Mouse (Mus musculus) embryonic stem cell, embryonic (primary cell): ENCODE results near the gene Trim9.

Source experiments
- CTCF ChIA-PET, 4 experiments: fragments of 300-600 bp in 2 of 4; fragments of 350-600 bp in 2 of 4; sonication (Branson Sonifier 250); formaldehyde crosslinking; loops; one replicate each; lab custom pipeline; 2022; ENCODE audit warnings: inconsistent platforms in 2 of 4; lab: Charles Lee
- POLR2A ChIA-PET, 4 experiments: fragments of 300-600 bp in 2 of 4; fragments of 350-600 bp in 2 of 4; sonication (Branson Sonifier 250); formaldehyde crosslinking; loops; one replicate each; lab custom pipeline; 2022; ENCODE audit warnings: antibody characterized with exemption in 4 of 4, inconsistent platforms in 1 of 4; lab: Charles Lee

The Trim9 gene

DNA sequence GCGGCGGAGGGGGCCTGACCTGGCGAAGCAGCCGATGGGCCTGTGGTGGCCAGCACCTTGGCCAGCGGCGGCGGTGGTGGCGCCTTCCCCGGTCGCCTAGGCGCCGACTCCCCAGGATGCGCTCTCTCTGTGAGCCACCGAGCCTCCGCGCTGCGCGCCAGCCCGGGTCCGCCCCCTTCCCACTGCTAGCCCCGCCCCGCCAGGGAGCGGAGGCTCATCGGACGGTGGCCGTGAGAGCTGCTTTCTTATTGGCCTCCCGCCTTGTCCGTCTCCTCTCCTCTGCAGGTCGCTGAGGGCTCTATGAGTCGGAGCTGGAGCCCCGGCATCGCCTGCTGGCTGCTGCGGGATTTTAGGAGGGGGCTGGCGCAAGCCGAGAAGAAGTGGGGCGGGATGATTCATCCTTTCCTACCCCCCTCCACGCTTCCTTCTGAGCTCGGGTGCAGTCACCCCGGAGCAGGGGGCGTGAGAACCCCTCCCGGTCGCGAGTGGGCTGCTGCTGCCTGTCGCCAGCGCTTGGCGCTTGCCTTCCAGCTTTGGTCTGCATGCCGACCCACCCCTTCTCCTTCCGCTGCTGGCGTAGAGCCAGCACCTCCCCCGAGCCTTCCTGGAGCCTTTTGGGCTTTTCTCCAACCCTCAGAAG lies at the start of gene Trim9:
Gene Trim9, minus strand, starts transcription at position 413 of the 640 bp plus-strand sequence.
- POLR2A ChIA-PET, result interaction anchor here (0.6 to 2.3 kb wide), 18 partner anchors 10 to 975 kb away, joined by 3 to 8 read pairs (median 4); partner anchors contain the start of genes Tmx1 (in 2 of the 4), Arf6 (in 1 of the 4) and Gm9887 (in 1 of the 4)
- CTCF ChIA-PET, result interaction anchor here in 2 of 4 experiments (0.8 to 2.0 kb wide), 6 partner anchors 13 to 563 kb away, joined by 3 to 5 read pairs (median 4); no protein-coding TSS in a partner anchor

- ChIA-PET POLR2A (no interaction called here), CTCF (no interaction called here)
These were observed 47.6 kb upstream of the Trim9 start for GRCm38 (mm10) chr12:70395061-70395460.

DNA sequence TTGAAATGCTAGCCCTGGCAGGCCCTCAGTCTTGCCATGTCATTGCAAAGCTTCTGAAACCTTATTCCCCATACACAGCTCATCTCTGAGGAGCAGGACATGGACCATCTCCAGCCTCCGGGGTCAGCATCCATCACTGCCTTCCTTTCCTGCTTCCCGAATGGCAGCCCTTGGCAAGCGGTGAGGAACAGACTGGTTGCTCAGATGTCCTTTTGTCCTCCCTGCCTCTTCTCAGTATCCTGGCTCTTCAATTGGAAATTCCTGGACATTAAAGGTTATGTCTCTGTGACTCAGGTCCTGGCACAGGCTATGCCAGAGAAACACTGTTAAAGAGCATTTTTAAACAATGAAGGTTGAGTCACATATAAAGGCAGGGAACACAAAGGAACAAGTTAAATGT lies 43.8 kb upstream of the Trim9 start:
- ChIA-PET CTCF (no interaction called here), POLR2A (no interaction called here)

GRCm38 (mm10) chr12:70374976-70375375 lies 27.6 kb upstream of the Trim9 start:
- ChIA-PET POLR2A (no interaction called here), CTCF (no interaction called here)

DNA sequence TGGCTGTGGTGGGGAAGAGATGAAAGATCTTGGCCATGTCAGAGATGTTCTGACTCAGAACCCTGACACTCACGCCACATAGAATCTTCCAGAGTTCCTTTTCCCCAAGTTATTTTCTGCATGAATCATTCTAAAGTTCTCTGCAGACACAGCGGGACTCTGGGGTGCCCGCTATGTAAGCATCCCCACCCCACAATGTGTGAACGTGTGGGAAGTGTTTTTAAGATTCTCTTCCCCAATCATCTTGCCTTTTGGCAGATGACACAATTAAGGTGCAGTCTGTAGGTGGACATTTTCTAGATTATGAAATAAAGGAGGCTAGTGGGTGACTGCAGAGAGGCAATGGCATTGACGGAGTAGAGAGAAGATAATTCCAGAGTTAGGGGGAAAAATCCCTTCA lies 25.5 kb upstream of the Trim9 start:
- ChIA-PET CTCF (no interaction called here), POLR2A (no interaction called here)

DNA sequence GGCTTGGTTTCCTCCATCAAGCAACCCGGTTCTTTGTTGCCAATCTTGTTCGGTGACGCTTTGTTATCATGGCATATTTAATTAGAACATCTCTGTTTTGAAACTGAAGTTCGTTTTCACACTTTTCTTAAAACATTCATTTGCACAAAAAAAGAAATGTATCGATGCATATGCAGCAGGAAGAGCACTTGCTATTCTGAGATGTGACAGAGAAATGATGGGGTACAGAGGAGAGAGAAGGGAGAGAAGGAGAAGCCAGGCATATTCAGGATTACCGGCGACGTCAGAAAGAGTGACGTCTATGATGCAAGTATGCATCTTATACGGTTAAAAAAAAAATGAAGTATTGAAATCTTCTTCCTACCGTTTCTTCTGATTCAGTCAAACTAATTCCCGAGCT lies 21.9 kb upstream of the Trim9 start:
- CTCF ChIA-PET, result interaction anchor here in 1 of 4 experiments (0.6 kb wide), 1 partner anchor 136 kb away, joined by 4 read pairs; no protein-coding TSS in a partner anchor
- POLR2A ChIA-PET, result no interaction called here

DNA sequence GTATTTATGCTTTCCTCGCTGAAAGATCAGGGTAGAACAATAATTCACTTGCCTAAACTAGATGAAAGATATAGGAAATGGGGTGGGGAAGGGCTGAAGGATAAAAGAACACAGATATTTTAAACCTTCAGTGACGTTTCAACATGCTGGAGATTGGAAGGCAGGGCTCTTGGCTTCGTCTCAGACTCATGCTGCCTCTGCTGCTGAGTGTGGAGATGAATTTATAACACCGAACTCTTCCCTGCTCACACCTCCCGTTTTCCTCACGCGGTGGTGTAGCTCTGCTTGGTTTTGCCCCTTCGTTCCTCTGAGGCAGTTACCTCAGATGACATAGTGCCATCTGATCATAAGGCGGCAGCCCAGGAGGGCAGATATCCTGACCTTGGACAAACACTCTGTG lies 21.4 kb upstream of the Trim9 start:
- POLR2A ChIA-PET, result no interaction called here
- CTCF ChIA-PET, result interaction anchor here in 2 of 4 experiments (0.6 kb wide), 2 partner anchors 136 to 238 kb away, joined by 3 to 4 read pairs; no protein-coding TSS in a partner anchor

DNA sequence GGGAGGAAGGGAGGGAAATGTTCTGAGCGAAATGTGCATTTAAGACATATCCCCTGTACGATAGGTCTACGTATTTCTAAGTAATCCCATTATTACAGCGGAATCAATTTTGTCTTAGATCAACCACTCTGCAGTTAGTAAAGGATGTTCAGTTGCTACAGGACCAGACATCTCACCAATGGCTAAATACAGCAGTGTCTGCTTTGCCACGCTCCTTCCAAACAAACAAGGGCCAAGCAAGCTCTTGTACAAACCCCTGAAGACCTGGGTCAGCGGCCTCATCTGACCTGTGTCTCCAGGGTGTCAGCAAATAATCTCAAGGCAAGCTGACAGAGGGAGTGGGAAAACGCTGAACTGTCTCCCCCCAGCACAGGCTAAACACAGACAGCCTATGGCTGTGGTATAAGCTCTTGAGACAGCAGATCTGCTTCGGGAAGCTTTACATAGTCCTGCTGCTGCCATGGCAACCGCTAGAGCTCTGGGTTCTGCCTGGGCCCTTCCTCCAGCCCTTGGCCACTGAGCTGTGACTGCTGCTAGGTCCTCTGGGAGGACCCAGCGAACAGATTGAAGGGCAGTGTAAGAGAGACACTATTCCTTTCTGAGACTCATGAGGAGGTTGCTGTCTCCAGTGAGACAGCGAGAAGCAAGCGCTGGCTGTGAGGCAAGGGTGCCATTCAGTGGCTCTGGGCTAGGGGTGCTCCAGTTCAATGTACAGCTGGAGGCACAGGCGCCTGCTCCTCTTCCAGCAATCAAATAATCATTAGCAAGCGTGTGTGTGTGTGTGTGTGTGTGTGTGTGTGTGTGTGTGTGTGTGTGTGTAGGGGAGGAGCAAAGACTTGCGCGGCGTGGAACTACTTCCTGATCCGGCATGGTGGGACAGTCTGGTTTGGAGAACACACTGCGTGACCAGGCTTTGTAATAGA lies 20.2 kb upstream of the Trim9 start:
- ChIA-PET POLR2A (interaction anchor here in 2 of 4 experiments (0.5 to 2.3 kb wide), 8 partner anchors 8 to 648 kb away, joined by 3 to 7 read pairs (median 4); partner anchors contain the start of genes Trim9 (in 2 of the 2), Actr10 (in 1 of the 2), Arid4a (in 1 of the 2) and Tmx1 (in 1 of the 2)), CTCF (interaction anchor here in 1 of 4 experiments (0.6 to 1.3 kb wide), 3 partner anchors 125 to 542 kb away, joined by 3 read pairs; no protein-coding TSS in a partner anchor)

GRCm38 (mm10) chr12:70363016-70363415 lies 15.6 kb upstream of the Trim9 start:
- ChIA-PET POLR2A (interaction anchor here in 2 of 4 experiments (0.5 to 1.9 kb wide), 2 partner anchors 16 to 425 kb away, joined by 3 to 8 read pairs; partner anchors contain the start of gene Trim9 (in 1 of the 2)), CTCF (no interaction called here)

- POLR2A ChIA-PET, result interaction anchor here in 2 of 4 experiments (1.2 to 2.5 kb wide), 2 partner anchors 12 to 13 kb away, joined by 5 to 8 read pairs; partner anchors contain the start of gene Trim9 (in 2 of the 2)
- CTCF ChIA-PET, result interaction anchor here in 3 of 4 experiments (0.6 to 1.4 kb wide), 7 partner anchors 11 to 550 kb away, joined by 3 to 4 read pairs (median 3); partner anchors contain the start of gene Trim9 (in 2 of the 3)
These were observed 12.9 kb upstream of the Trim9 start for GRCm38 (mm10) chr12:70360276-70360675.

- CTCF ChIA-PET, result interaction anchor here in 1 of 4 experiments (1.4 kb wide), 2 partner anchors 10 to 25 kb away, joined by 3 read pairs; no protein-coding TSS in a partner anchor
- POLR2A ChIA-PET, result interaction anchor here in 2 of 4 experiments (0.5 to 2.5 kb wide), 6 partner anchors 8 to 699 kb away, joined by 3 to 8 read pairs (median 4); partner anchors contain the start of gene Trim9 (in 2 of the 2)
These were observed 12.0 kb upstream of the Trim9 start for GRCm38 (mm10) chr12:70359443-70359842.

DNA sequence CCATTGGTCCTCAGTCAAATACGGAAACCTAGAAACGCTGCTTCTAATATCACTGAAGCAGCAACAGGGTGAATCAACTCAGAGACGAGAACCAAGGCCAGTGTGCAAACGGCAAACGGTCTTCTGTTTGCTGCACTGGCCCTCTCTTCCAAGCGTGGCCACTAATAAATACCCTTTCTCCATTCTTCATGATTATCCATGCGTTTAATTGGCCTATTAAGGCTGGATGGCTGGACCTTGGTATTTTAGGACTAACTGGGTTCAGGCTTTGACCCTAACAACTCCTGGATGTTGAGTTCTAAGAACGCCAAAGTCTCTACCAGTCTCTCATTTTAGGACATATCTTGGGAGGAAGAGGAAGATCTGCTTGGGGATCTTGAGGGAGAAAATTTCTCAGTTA lies 7.5 kb upstream of the Trim9 start:
- ChIA-PET CTCF (interaction anchor here in 1 of 4 experiments (0.6 kb wide), 1 partner anchor 10 kb away, joined by 6 read pairs; no protein-coding TSS in a partner anchor), POLR2A (interaction anchor here in 1 of 4 experiments (0.7 kb wide), 1 partner anchor 607 kb away, joined by 4 read pairs; no protein-coding TSS in a partner anchor)

- CTCF ChIA-PET, result interaction anchor here in 1 of 4 experiments (0.6 to 1.8 kb wide), 2 partner anchors 10 to 105 kb away, joined by 3 to 4 read pairs; no protein-coding TSS in a partner anchor
- POLR2A ChIA-PET, result no interaction called here
These were observed 3.1 kb upstream of the Trim9 start for GRCm38 (mm10) chr12:70350490-70350889.

GRCm38 (mm10) chr12:70349788-70350187 lies 2.4 kb upstream of the Trim9 start:
- ChIA-PET CTCF (interaction anchor here in 2 of 4 experiments (0.9 to 1.8 kb wide), 2 partner anchors 10 to 11 kb away, joined by 3 to 4 read pairs; no protein-coding TSS in a partner anchor), POLR2A (interaction anchor here in 1 of 4 experiments (0.7 kb wide), 1 partner anchor 8 kb away, joined by 4 read pairs; no protein-coding TSS in a partner anchor)

DNA sequence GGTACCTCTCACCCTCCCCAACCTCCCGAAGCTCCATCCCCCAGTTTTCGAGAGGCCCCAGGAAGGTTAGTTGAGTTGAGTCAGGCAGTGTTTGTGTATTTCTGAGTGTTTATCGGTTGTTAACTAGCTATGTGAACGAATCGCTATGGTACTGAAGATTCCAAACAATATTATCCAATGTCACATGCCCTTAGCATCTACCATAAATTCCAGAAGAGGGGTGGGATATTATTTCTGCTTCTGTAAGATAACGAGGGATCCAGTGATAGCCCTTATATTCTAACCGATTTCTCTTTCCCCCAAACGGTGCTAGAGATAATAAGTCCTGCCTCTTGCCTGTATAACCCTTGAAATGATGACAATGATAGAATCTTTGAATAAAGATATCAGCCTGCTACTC lies 612 bp upstream of the Trim9 start:
- POLR2A ChIA-PET, result interaction anchor here in 3 of 4 experiments (0.6 to 2.3 kb wide), 12 partner anchors 9 to 976 kb away, joined by 3 to 8 read pairs (median 4); partner anchors contain the start of genes Arf6 (in 1 of the 3) and Gm9887 (in 1 of the 3)
- CTCF ChIA-PET, result interaction anchor here in 2 of 4 experiments (0.8 to 1.5 kb wide), 2 partner anchors 12 to 21 kb away, joined by 3 to 4 read pairs; no protein-coding TSS in a partner anchor

- ChIA-PET CTCF (interaction anchor here in 3 of 4 experiments (0.6 to 2.0 kb wide), 7 partner anchors 12 to 564 kb away, joined by 3 to 5 read pairs (median 4); no protein-coding TSS in a partner anchor), POLR2A (interaction anchor here in 3 of 4 experiments (0.8 to 2.3 kb wide), 6 partner anchors 13 to 107 kb away, joined by 3 to 8 read pairs (median 4); partner anchors contain the start of gene Tmx1 (in 2 of the 3))
These were observed 1.0 kb downstream of the Trim9 start for GRCm38 (mm10) chr12:70346139-70347026.
